Mouse (Mus musculus): Measurements from ENCODE around the gene Rgl1.

- TF ChIP-seq EP300 (IDR thresholded peaks at IDR 0.05), result no peak
- no peak for TF ChIP-seq CTCF (IDR thresholded peaks at IDR 0.05)
Measured at GRCm38 (mm10) chr1:152707560-152707959, 58.6 kb downstream of the Rgl1 start.
